Mouse (Mus musculus): ENCODE measurements around the gene Tfap2b. TPM values are rescaled to one million over a fixed set of nuclear protein-coding genes. Genes with fewer than 3 reads are reported as not detected.

Tfap2b gene
- total and polyA plus RNA-seq, 3 experiments = not detected

GRCm38 (mm10) chr1:19241316-19241715 is 32.6 kb downstream of the Tfap2b start:
- Histone ChIP-seq H3K79me2 (replicated peaks; ENCODE audit: control insufficient read depth, extremely low read depth, insufficient read depth, poor library complexity, severe bottlenecking) (no peaks in the 10 kb centered on the region), H3K36me3 (replicated peaks in 1 of 2; ENCODE audit: control insufficient read depth in 1 of 2, insufficient read depth in 1 of 2, low read length in 1 of 2) (no peaks in the 10 kb centered on the region), H3K4me1 (ENCODE audit: control insufficient read depth in 1 of 2, insufficient read depth in 2 of 2) (no peaks in the 10 kb centered on the region), H3K27ac (ENCODE audit: insufficient read depth, low read depth) (no peak overlapping the region), H3K9ac (ENCODE audit: insufficient read depth, low read depth) (no peak overlapping the region), H3K4me3 (replicated peaks in 1 of 3; ENCODE audit: low read depth in 2 of 3, low read length in 2 of 3, poor library complexity in 1 of 3) (no peak overlapping the region), H3K4me2 (ENCODE audit: insufficient read depth, low read depth, poor library complexity, severe bottlenecking) (no peak overlapping the region), H3K27me3 (replicated peaks) (no peaks in the 10 kb centered on the region), H3K9me3 (replicated peaks; ENCODE audit: low read length) (peaks cover 50% of the 10 kb centered on the region)
- no peak for TF ChIP-seq RCOR1 (conservative IDR thresholded peaks at IDR 0.05; ENCODE audit: low read depth, low read length)
- TF ChIP-seq SIN3A (IDR thresholded peaks at IDR 0.05; ENCODE audit: low read length) = no peak
- TF ChIP-seq CTCF (conservative IDR thresholded peaks at IDR 0.05 in 1 of 2, IDR thresholded peaks at IDR 0.05 in 1 of 2; ENCODE audit: low read depth in 2 of 2, low read length in 2 of 2) = no peak
- no peak for TF ChIP-seq MAX (IDR thresholded peaks at IDR 0.05; ENCODE audit: low read length)
- TF ChIP-seq ZKSCAN1 (IDR thresholded peaks at IDR 0.05; ENCODE audit: borderline replicate concordance, low read depth, low read length) = no peak
- no peak for TF ChIP-seq SMC3 (IDR thresholded peaks at IDR 0.05; ENCODE audit: low read depth, low read length)
- no peak for TF ChIP-seq ZNF384 (IDR thresholded peaks at IDR 0.05; ENCODE audit: low read depth, low read length)
- TF ChIP-seq NRF1 (IDR thresholded peaks at IDR 0.05; ENCODE audit: low read depth, low read length) = no peak
- TF ChIP-seq E2F4 (IDR thresholded peaks at IDR 0.05; ENCODE audit: insufficient replicate concordance, low read depth, low read length) = no peak
- no peak for TF ChIP-seq EP300 (IDR thresholded peaks at IDR 0.05; ENCODE audit: low read length)
- TF ChIP-seq USF2 (conservative IDR thresholded peaks at IDR 0.05; ENCODE audit: low read depth, low read length) = no peak
- no peak for TF ChIP-seq ETS1 (conservative IDR thresholded peaks at IDR 0.05; ENCODE audit: low read depth, low read length)
- no peak for TF ChIP-seq MXI1 (IDR thresholded peaks at IDR 0.05; ENCODE audit: low read depth, low read length)
- no peak for TF ChIP-seq HCFC1 (IDR thresholded peaks at IDR 0.05; ENCODE audit: low read depth, low read length)
- DNase-seq (ENCODE audit: extremely low read depth) = no peak
- in situ Hi-C loops (cut with MboI; ENCODE audit: low pct_ligation_motif_present, low pct_unique_long_range_greater_than_20kb, low sequenced_read_pairs) (no loop called here), dilution Hi-C loops (cut with MboI; ENCODE audit: extremely low pct_ligation_motif_present, extremely low pct_unique_long_range_greater_than_20kb, low sequenced_read_pairs) (no loop called here)

GRCm38 (mm10) chr1:19242021-19242420 is 33.3 kb downstream of the Tfap2b start:
- Histone ChIP-seq H3K9ac (ENCODE audit: insufficient read depth, low read depth) (no peak overlapping the region), H3K9me3 (replicated peaks; ENCODE audit: low read length) (peaks cover 48% of the 10 kb centered on the region), H3K27ac (ENCODE audit: insufficient read depth, low read depth) (no peak overlapping the region), H3K79me2 (replicated peaks; ENCODE audit: control insufficient read depth, extremely low read depth, insufficient read depth, poor library complexity, severe bottlenecking) (no peaks in the 10 kb centered on the region), H3K4me1 (ENCODE audit: control insufficient read depth in 1 of 2, insufficient read depth in 2 of 2) (no peaks in the 10 kb centered on the region), H3K4me3 (replicated peaks in 1 of 3; ENCODE audit: low read depth in 2 of 3, low read length in 2 of 3, poor library complexity in 1 of 3) (no peak overlapping the region), H3K4me2 (ENCODE audit: insufficient read depth, low read depth, poor library complexity, severe bottlenecking) (no peak overlapping the region), H3K27me3 (replicated peaks) (no peaks in the 10 kb centered on the region), H3K36me3 (replicated peaks in 1 of 2; ENCODE audit: control insufficient read depth in 1 of 2, insufficient read depth in 1 of 2, low read length in 1 of 2) (no peaks in the 10 kb centered on the region)
- in situ Hi-C loops (cut with MboI; ENCODE audit: low pct_ligation_motif_present, low pct_unique_long_range_greater_than_20kb, low sequenced_read_pairs) = no loop called here
- no peak for DNase-seq (ENCODE audit: extremely low read depth)
- dilution Hi-C loops (cut with MboI; ENCODE audit: extremely low pct_ligation_motif_present, extremely low pct_unique_long_range_greater_than_20kb, low sequenced_read_pairs) = no loop called here
- TF ChIP-seq POLR2A (IDR thresholded peaks at IDR 0.05; ENCODE audit: low read depth, low read length) (no peak), EP300 (IDR thresholded peaks at IDR 0.05; ENCODE audit: low read length) (no peak)

GRCm38 (mm10) chr1:19245032-19245431 is 36.3 kb downstream of the Tfap2b start:
- dilution Hi-C loops (cut with MboI; ENCODE audit: extremely low pct_ligation_motif_present, extremely low pct_unique_long_range_greater_than_20kb, low sequenced_read_pairs) (no loop called here), in situ Hi-C loops (cut with MboI; ENCODE audit: low pct_ligation_motif_present, low pct_unique_long_range_greater_than_20kb, low sequenced_read_pairs) (no loop called here)
- no peak overlapping the region for H3K27ac ChIP-seq (ENCODE audit: insufficient read depth, low read depth)

More at GRCm38 (mm10) chr1:19245032-19245431, 36.3 kb downstream of the Tfap2b start:
- Histone ChIP-seq H3K4me3 (replicated peaks in 1 of 3; ENCODE audit: low read depth in 2 of 3, low read length in 2 of 3, poor library complexity in 1 of 3) (no peak overlapping the region), H3K27me3 (replicated peaks) (no peaks in the 10 kb centered on the region), H3K79me2 (replicated peaks; ENCODE audit: control insufficient read depth, extremely low read depth, insufficient read depth, poor library complexity, severe bottlenecking) (no peaks in the 10 kb centered on the region), H3K9ac (ENCODE audit: insufficient read depth, low read depth) (no peak overlapping the region), H3K9me3 (replicated peaks; ENCODE audit: low read length) (peaks cover 37% of the 10 kb centered on the region), H3K4me2 (ENCODE audit: insufficient read depth, low read depth, poor library complexity, severe bottlenecking) (no peak overlapping the region), H3K36me3 (replicated peaks in 1 of 2; ENCODE audit: control insufficient read depth in 1 of 2, insufficient read depth in 1 of 2, low read length in 1 of 2) (no peaks in the 10 kb centered on the region), H3K4me1 (ENCODE audit: control insufficient read depth in 1 of 2, insufficient read depth in 2 of 2) (no peaks in the 10 kb centered on the region)
- DNase-seq (ENCODE audit: extremely low read depth) = no peak
- TF ChIP-seq ZMIZ1 (IDR thresholded peaks at IDR 0.05; ENCODE audit: low read depth, low read length) (no peak), CHD2 (IDR thresholded peaks at IDR 0.05; ENCODE audit: low read length) (no peak), USF2 (conservative IDR thresholded peaks at IDR 0.05; ENCODE audit: low read depth, low read length) (no peak), ETS1 (conservative IDR thresholded peaks at IDR 0.05; ENCODE audit: low read depth, low read length) (no peak), MXI1 (IDR thresholded peaks at IDR 0.05; ENCODE audit: low read depth, low read length) (no peak), POLR2AphosphoS2 (IDR thresholded peaks at IDR 0.05; ENCODE audit: low read depth, low read length) (no peak), HCFC1 (IDR thresholded peaks at IDR 0.05; ENCODE audit: low read depth, low read length) (no peak), ZC3H11A (IDR thresholded peaks at IDR 0.05; ENCODE audit: low read depth, low read length) (no peak)

All from CH12.LX (cell line).